Mouse (Mus musculus) testis, adult 2 months (tissue): ENCODE results near the gene H1f0. TPM values are rescaled to one million over a fixed set of nuclear protein-coding genes. Genes with fewer than 3 reads are reported as not detected.
A peak's percentile ranks its signal among the peaks of the same experiment; 100 is the strongest.

Source experiments
- H3K27ac ChIP-seq: fragments of 200-500 bp; 2 replicates; pipeline ENCODE4 v1.5.1; 2012; ENCODE audit warnings: low read depth, low read length; ENCODE audit not compliant: control insufficient read depth, insufficient read depth
- H3K27me3 ChIP-seq: fragments of 200-500 bp; 2 replicates; pipeline ENCODE4 v1.6.1; 2012; ENCODE audit warnings: mild to moderate bottlenecking, low read length, moderate library complexity; ENCODE audit not compliant: control insufficient read depth, insufficient read depth
- H3K36me3 ChIP-seq: fragments of 200-500 bp; 2 replicates; pipeline ENCODE4 v1.6.1; 2012; ENCODE audit warnings: mild to moderate bottlenecking, low read length; ENCODE audit not compliant: control insufficient read depth, insufficient read depth
- H3K4me1 ChIP-seq: fragments of 200-500 bp; 2 replicates; pipeline ENCODE4 v1.6.1; 2012; ENCODE audit warnings: low read length; ENCODE audit not compliant: control insufficient read depth, insufficient read depth
- H3K4me3 ChIP-seq: fragments of 200-500 bp; 2 replicates; pipeline ENCODE4 v1.5.1; 2012; ENCODE audit warnings: low read depth, mild to moderate bottlenecking, low read length, moderate library complexity, mixed read lengths; ENCODE audit not compliant: control insufficient read depth
- CTCF ChIP-seq: fragments of 200-500 bp; IDR thresholded peaks from 2 replicates; pipeline ENCODE4 v1.5.1; 2012; ENCODE audit warnings: low read depth, mild to moderate bottlenecking, inconsistent platforms, low read length, moderate library complexity; ENCODE audit not compliant: control insufficient read depth, insufficient read depth, insufficient replicate concordance
- POLR2A ChIP-seq: fragments of 200-500 bp; IDR thresholded peaks from 2 replicates; pipeline ENCODE4 v1.6.1; 2012; ENCODE audit warnings: low read depth, mild to moderate bottlenecking, inconsistent platforms, low read length, moderate library complexity; ENCODE audit not compliant: control insufficient read depth
- polyA plus RNA-seq: library from polyadenylated mRNA; depleted of rRNA; stranded (reverse); fragments of >200 nt; gene quantifications from 2 replicates; pipeline ENCODE4 v1.2.3, GENCODE M21; 2012

The H1f0 gene
- polyA plus RNA-seq, 1 experiment: 9.7 TPM

- Histone ChIP-seq H3K27ac (no peak overlapping the region), H3K4me1 (peaks cover 24% of the 10 kb centered on the region)
These were observed 5.5 kb upstream of the H1f0 start for GRCm38 (mm10) chr15:79022671-79023230.

GRCm38 (mm10) chr15:79023366-79023765, 4.9 kb upstream of the H1f0 start:
- Histone ChIP-seq H3K4me3 (no peak overlapping the region), H3K4me1 (peaks cover 24% of the 10 kb centered on the region), H3K27ac (no peak overlapping the region), H3K27me3 (no peaks in the 10 kb centered on the region), H3K36me3 (no peaks in the 10 kb centered on the region)
- no peak for TF ChIP-seq POLR2A
- no peak for TF ChIP-seq CTCF

More at GRCm38 (mm10) chr15:79022671-79023230, 5.5 kb upstream of the H1f0 start:
- Histone ChIP-seq H3K36me3 (no peaks in the 10 kb centered on the region), H3K4me3 (no peak overlapping the region), H3K27me3 (no peaks in the 10 kb centered on the region)
- TF ChIP-seq CTCF (no peak), POLR2A (no peak)

- H3K36me3 ChIP-seq: no peaks in the 10 kb centered on the region
- no peaks in the 10 kb centered on the region for H3K27me3 ChIP-seq
- peak overlapping the region; percentile 55 for H3K4me3 ChIP-seq
- TF ChIP-seq CTCF: no peak
- no peak for TF ChIP-seq POLR2A
- H3K27ac ChIP-seq: peak overlapping the region; percentile 50; the same call in 1 of the 2 replicates
- H3K4me1 ChIP-seq: peaks cover 38% of the 10 kb centered on the region
These were observed 2.5 kb upstream of the H1f0 start for GRCm38 (mm10) chr15:79025687-79026308.

- H3K27ac ChIP-seq: peak overlapping the region; percentile 84
- TF ChIP-seq POLR2A: 0 out of 2 replicates have a peak, but pooled peaks have one; percentile 16
- no peak for TF ChIP-seq CTCF
- H3K4me1 ChIP-seq: peaks cover 41% of the 10 kb centered on the region
- no peaks in the 10 kb centered on the region for H3K27me3 ChIP-seq
- H3K36me3 ChIP-seq: no peaks in the 10 kb centered on the region
- H3K4me3 ChIP-seq: peak overlapping the region; percentile 84
These were observed 1.5 kb upstream of the H1f0 start for GRCm38 (mm10) chr15:79026511-79027290.

GRCm38 (mm10) chr15:79027291-79028205, 702 bp upstream of the H1f0 start:
- Histone ChIP-seq H3K27ac (peak overlapping the region; percentile 84), H3K36me3 (no peaks in the 10 kb centered on the region), H3K4me3 (peak overlapping the region; percentile 84), H3K4me1 (peaks cover 41% of the 10 kb centered on the region), H3K27me3 (no peaks in the 10 kb centered on the region)
- TF ChIP-seq POLR2A (no peak), CTCF (no peak)

- Histone ChIP-seq H3K36me3 (no peaks in the 10 kb centered on the region), H3K27me3 (no peaks in the 10 kb centered on the region), H3K4me3 (peak overlapping the region; percentile 84), H3K4me1 (peaks cover 37% of the 10 kb centered on the region), H3K27ac (peak overlapping the region; percentile 84)
- TF ChIP-seq CTCF (no peak), POLR2A (no peak)
These were observed 704 bp downstream of the H1f0 start for GRCm38 (mm10) chr15:79028823-79029484.
